Mouse (Mus musculus) adrenal gland, postnatal 4 days (tissue): Measurements from ENCODE around the gene Ampd3. TPM values are rescaled to one million over a fixed set of nuclear protein-coding genes. Genes with fewer than 3 reads are reported as not detected.

Experiments
- DNase-seq, 2 experiments: peaks; one replicate each; pipeline ENCODE4 v3.0.0; 2021 to 2022; ENCODE audit warnings: low spot score in 2 of 2, mixed read lengths in 2 of 2
- microRNA-seq: library from miRNA; unstranded; fragments of <30 nt; microRNA quantifications from one replicate; pipeline ENCODE4 v1.2.0, GENCODE M21; 2021
- total RNA-seq, 2 experiments: library from RNA; stranded (reverse); gene quantifications; 2 replicates each; pipeline ENCODE4 v1.2.3; 2021

Ampd3 gene
- total RNA-seq, 2 experiments from 2014 or later: 28.6 to 34.2 TPM

- no peak for DNase-seq
Observed at GRCm38 (mm10) chr7:110833024-110833423, 65.0 kb downstream of the Ampd3 start.

- DNase-seq: no peak
Observed at GRCm38 (mm10) chr7:110834018-110834417, 66.0 kb downstream of the Ampd3 start.

GRCm38 (mm10) chr7:110834522-110834921 is 66.5 kb downstream of the Ampd3 start:
- no peak for DNase-seq

- DNase-seq: no peak
Observed at GRCm38 (mm10) chr7:110840332-110840731, 72.3 kb downstream of the Ampd3 start.

GRCm38 (mm10) chr7:110843916-110844874 is 76.2 kb downstream of the Ampd3 start, which contains the start of gene Rnf141:
Gene Rnf141 (minus strand): TSS chr7:110844457.
- DNase-seq: peak; percentile 85 to 88

- no peak for DNase-seq
Observed at GRCm38 (mm10) chr7:110847321-110847720, 79.3 kb downstream of the Ampd3 start.

GRCm38 (mm10) chr7:110848371-110848770 is 80.4 kb downstream of the Ampd3 start:
- DNase-seq: no peak

- no peak for DNase-seq
Observed at GRCm38 (mm10) chr7:110851541-110852203, 83.7 kb downstream of the Ampd3 start.

GRCm38 (mm10) chr7:110853611-110854010 is 85.6 kb downstream of the Ampd3 start:
- no peak for DNase-seq

GRCm38 (mm10) chr7:110854519-110854918 is 86.5 kb downstream of the Ampd3 start:
- no peak for DNase-seq

- DNase-seq: no peak
Observed at GRCm38 (mm10) chr7:110854927-110855546, 87.0 kb downstream of the Ampd3 start.

GRCm38 (mm10) chr7:110855604-110856003 is 87.6 kb downstream of the Ampd3 start:
- no peak for DNase-seq

GRCm38 (mm10) chr7:110860129-110860528 is 92.1 kb downstream of the Ampd3 start:
- DNase-seq: no peak

Small RNA genes lying within 50 kb of the gene (microRNA-seq; reads per million reads assigned to microRNA genes)
- not detected for gene Gm47282

Other genes with a start within 250 kb of the Ampd3 start
- 10 to 100 TPM; 73.6 to 76.2 TPM for gene Sbf2, start 153.3 kb upstream of the Ampd3 start, total RNA-seq
- 10 to 100 TPM; 26.9 to 28.0 TPM for gene Adm, start 140.5 kb upstream of the Ampd3 start, total RNA-seq
- gene Rnf141, start 76.3 kb downstream of the Ampd3 start, total RNA-seq: 10 to 100 TPM; 52.1 to 56.5 TPM
- 10 to 100 TPM; 24.1 to 33.6 TPM for gene Lyve1, start 95.0 kb downstream of the Ampd3 start, total RNA-seq
- 10 to 100 TPM; 15.4 to 17.6 TPM for gene Mrvi1, start 214.3 kb downstream of the Ampd3 start, total RNA-seq